Mouse (Mus musculus): ENCODE data around the gene 5730455P16Rik. TPM values are rescaled to one million over a fixed set of nuclear protein-coding genes. Genes with fewer than 3 reads are reported as not detected.

5730455P16Rik gene
- polyA plus RNA-seq, 1 experiment from 2014 or later = 28.9 TPM

GRCm38 (mm10) chr11:80313944-80314343 lies 63.9 kb downstream of the 5730455P16Rik start:
- H3K27ac ChIP-seq (ENCODE audit: low read depth, low read length) = peak overlapping the region; percentile 40; the same call in 1 of the 2 replicates
- no peak overlapping the region for H3K4me2 ChIP-seq (ENCODE audit: low read length)

GRCm38 (mm10) chr11:80313462-80313861 lies 64.4 kb downstream of the 5730455P16Rik start:
- no peak overlapping the region for H3K4me2 ChIP-seq (ENCODE audit: low read length)
- no peaks in the 10 kb centered on the region for H3K36me3 ChIP-seq (ENCODE audit: control insufficient read depth, insufficient read depth, low read length)
- DNase-seq (ENCODE audit: low spot score) = no peak
- 81% methylated on average over 1 of the region's 1 CpGs for WGBS
- peaks cover 57% of the 10 kb centered on the region for H3K4me1 ChIP-seq (ENCODE audit: control insufficient read depth, insufficient read depth, low read length)
- peak overlapping the region; percentile 91 for H3K27ac ChIP-seq (ENCODE audit: low read depth, low read length)
- H3K27me3 ChIP-seq (replicated peaks; ENCODE audit: control insufficient read depth, insufficient read depth, low read length) = no peaks in the 10 kb centered on the region
- no peak for ATAC-seq
- no peak overlapping the region for H3K4me3 ChIP-seq (ENCODE audit: low read depth, low read length)
- H3K9ac ChIP-seq (ENCODE audit: low read length) = no peak overlapping the region
- H3K9me3 ChIP-seq (replicated peaks; ENCODE audit: control insufficient read depth, low read length) = no peaks in the 10 kb centered on the region

More at GRCm38 (mm10) chr11:80313944-80314343, 63.9 kb downstream of the 5730455P16Rik start:
- no peak overlapping the region for H3K9ac ChIP-seq (ENCODE audit: low read length)
- no peak overlapping the region for H3K4me3 ChIP-seq (ENCODE audit: low read depth, low read length)
- DNase-seq (ENCODE audit: low spot score) = no peak
- no peaks in the 10 kb centered on the region for H3K36me3 ChIP-seq (ENCODE audit: control insufficient read depth, insufficient read depth, low read length)
- H3K4me1 ChIP-seq (ENCODE audit: control insufficient read depth, insufficient read depth, low read length) = peaks cover 58% of the 10 kb centered on the region
- H3K9me3 ChIP-seq (replicated peaks; ENCODE audit: control insufficient read depth, low read length) = no peaks in the 10 kb centered on the region
- ATAC-seq = no peak
- H3K27me3 ChIP-seq (replicated peaks; ENCODE audit: control insufficient read depth, insufficient read depth, low read length) = no peaks in the 10 kb centered on the region
- 70% methylated on average over 4 of the region's 4 CpGs for WGBS

DNA sequence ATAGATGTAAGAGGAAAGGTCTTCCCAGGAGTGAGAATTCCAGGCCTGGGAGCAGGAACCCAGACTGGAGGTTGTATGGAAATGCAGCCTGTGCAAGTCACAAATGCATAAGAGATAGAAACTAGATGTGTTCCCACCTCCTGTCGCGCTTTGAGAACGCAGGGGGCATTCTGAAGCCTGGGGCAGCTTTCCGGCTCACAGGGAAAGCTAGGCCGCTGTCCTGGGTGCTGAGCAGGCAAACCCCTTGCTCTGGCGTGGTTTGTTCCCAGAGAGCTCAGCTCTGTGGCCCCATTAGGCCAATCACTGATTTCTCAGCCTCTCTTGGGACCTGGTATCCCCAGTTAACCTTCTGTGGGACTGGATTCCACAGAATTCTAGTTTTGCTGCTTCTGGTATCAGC lies 65.3 kb downstream of the 5730455P16Rik start:
- peak overlapping the region; percentile 40 for H3K9ac ChIP-seq (ENCODE audit: low read length)
- peak overlapping the region; percentile 91 for H3K27ac ChIP-seq (ENCODE audit: low read depth, low read length)
- H3K4me1 ChIP-seq (ENCODE audit: control insufficient read depth, insufficient read depth, low read length) = peaks cover 51% of the 10 kb centered on the region
- no peaks in the 10 kb centered on the region for H3K9me3 ChIP-seq (replicated peaks; ENCODE audit: control insufficient read depth, low read length)
- H3K4me3 ChIP-seq (ENCODE audit: low read depth, low read length) = no peak overlapping the region
- DNase-seq (ENCODE audit: low spot score) (no peak), ATAC-seq (no peak)
- WGBS = 14% methylated on average over 6 of the region's 6 CpGs
- no peaks in the 10 kb centered on the region for H3K27me3 ChIP-seq (replicated peaks; ENCODE audit: control insufficient read depth, insufficient read depth, low read length)
- no peak overlapping the region for H3K4me2 ChIP-seq (ENCODE audit: low read length)
- H3K36me3 ChIP-seq (ENCODE audit: control insufficient read depth, insufficient read depth, low read length) = 0 out of 2 replicates have a peak, but pooled peaks cover 3% of the 10 kb centered on the region

DNA sequence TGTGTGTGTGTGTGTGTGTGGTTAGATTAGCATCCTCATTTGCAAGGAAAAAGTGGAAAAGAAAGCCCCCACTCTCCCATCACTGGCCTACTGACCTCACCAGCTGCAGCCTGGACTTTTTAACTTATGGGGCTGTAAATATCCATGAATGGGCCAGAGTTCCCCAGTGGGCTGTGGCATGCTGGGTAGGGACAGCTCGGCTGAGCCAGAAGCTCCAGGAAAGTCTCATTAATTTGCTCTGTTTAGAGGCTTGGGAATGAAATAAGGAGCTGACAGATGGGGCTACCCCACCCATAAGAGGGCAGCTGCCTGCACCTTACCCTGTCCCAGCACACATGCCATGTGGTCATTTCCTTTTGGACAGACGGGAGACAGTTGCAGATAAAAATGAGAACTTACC lies 65.8 kb downstream of the 5730455P16Rik start:
- Histone ChIP-seq H3K27ac (ENCODE audit: low read depth, low read length) (peak overlapping the region; percentile 91), H3K4me2 (ENCODE audit: low read length) (no peak overlapping the region), H3K36me3 (ENCODE audit: control insufficient read depth, insufficient read depth, low read length) (0 out of 2 replicates have a peak, but pooled peaks cover 3% of the 10 kb centered on the region), H3K27me3 (replicated peaks; ENCODE audit: control insufficient read depth, insufficient read depth, low read length) (no peaks in the 10 kb centered on the region), H3K4me3 (ENCODE audit: low read depth, low read length) (no peak overlapping the region), H3K9me3 (replicated peaks; ENCODE audit: control insufficient read depth, low read length) (no peaks in the 10 kb centered on the region), H3K4me1 (ENCODE audit: control insufficient read depth, insufficient read depth, low read length) (peaks cover 51% of the 10 kb centered on the region), H3K9ac (ENCODE audit: low read length) (peak overlapping the region; percentile 40; the same call in 1 of the 2 replicates)
- peak; percentile 53 for DNase-seq (ENCODE audit: low spot score)
- 0 out of 2 replicates have a peak, but pooled peaks have one; percentile 10 for ATAC-seq
- WGBS = 27% methylated on average over 2 of the region's 2 CpGs

DNA sequence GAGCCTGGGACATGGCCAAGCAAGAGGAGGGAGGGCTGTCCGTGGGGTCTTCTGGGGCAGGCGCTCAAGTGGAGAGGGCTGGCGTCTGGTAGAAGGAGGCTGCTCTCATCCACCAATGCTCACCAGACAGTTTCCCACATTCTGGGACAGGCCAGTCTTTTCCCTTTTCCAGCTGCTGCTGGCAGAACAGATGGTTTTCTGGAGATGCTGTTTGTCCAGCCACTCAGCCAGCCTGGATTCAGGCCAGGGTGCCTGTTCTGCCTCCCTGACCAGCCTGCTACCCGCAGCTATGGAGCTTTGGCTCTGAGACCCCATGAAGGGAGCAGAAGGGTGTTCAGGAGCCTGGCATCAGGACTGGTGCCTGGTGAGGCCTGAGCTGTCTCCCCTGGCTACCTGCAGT lies 66.6 kb downstream of the 5730455P16Rik start:
- Histone ChIP-seq H3K9ac (ENCODE audit: low read length) (peak overlapping the region; percentile 17; the same call in 1 of the 2 replicates), H3K27me3 (replicated peaks; ENCODE audit: control insufficient read depth, insufficient read depth, low read length) (no peaks in the 10 kb centered on the region), H3K4me3 (ENCODE audit: low read depth, low read length) (no peak overlapping the region), H3K9me3 (replicated peaks; ENCODE audit: control insufficient read depth, low read length) (no peaks in the 10 kb centered on the region), H3K4me1 (ENCODE audit: control insufficient read depth, insufficient read depth, low read length) (peaks cover 51% of the 10 kb centered on the region), H3K27ac (ENCODE audit: low read depth, low read length) (peak overlapping the region; percentile 91), H3K36me3 (ENCODE audit: control insufficient read depth, insufficient read depth, low read length) (0 out of 2 replicates have a peak, but pooled peaks cover 3% of the 10 kb centered on the region), H3K4me2 (ENCODE audit: low read length) (no peak overlapping the region)
- DNase-seq (ENCODE audit: low spot score) (peak; percentile 53), ATAC-seq (no peak)
- 37% methylated on average over 4 of the region's 4 CpGs for WGBS

Other genes with a start within 250 kb of the 5730455P16Rik start
- 24.3 and 24.9 TPM in 2 replicates for gene Tefm, start 235.9 kb downstream of the 5730455P16Rik start, polyA plus RNA-seq (2014; fragmentation: Nextera tagmentation; extraction: Ambion mirVana)
- 2.0 TPM in 2 replicates for gene Adap2, start 223.9 kb downstream of the 5730455P16Rik start, polyA plus RNA-seq (2014; fragmentation: Nextera tagmentation; extraction: Ambion mirVana)
- 2.4 and 2.6 TPM in 2 replicates for gene Rnf135, start 194.2 kb downstream of the 5730455P16Rik start, polyA plus RNA-seq (2014; fragmentation: Nextera tagmentation; extraction: Ambion mirVana)
- gene Rhot1, start 169.0 kb downstream of the 5730455P16Rik start, polyA plus RNA-seq (2014; fragmentation: Nextera tagmentation; extraction: Ambion mirVana) = 68.8 and 78.1 TPM in 2 replicates
- 10.9 and 11.8 TPM in 2 replicates for gene Rhbdl3, start 77.1 kb downstream of the 5730455P16Rik start, polyA plus RNA-seq (2014; fragmentation: Nextera tagmentation; extraction: Ambion mirVana)
- 302 and 305 TPM in 2 replicates for gene Zfp207, start 5.2 kb upstream of the 5730455P16Rik start, polyA plus RNA-seq (2014; fragmentation: Nextera tagmentation; extraction: Ambion mirVana)
- gene Psmd11, start 50.6 kb upstream of the 5730455P16Rik start, polyA plus RNA-seq (2014; fragmentation: Nextera tagmentation; extraction: Ambion mirVana) = 327 and 340 TPM in 2 replicates
- 85.8 and 91.8 TPM in 2 replicates for gene Cdk5r1, start 99.0 kb upstream of the 5730455P16Rik start, polyA plus RNA-seq (2014; fragmentation: Nextera tagmentation; extraction: Ambion mirVana)

Measured in forebrain, embryonic 14.5 days (tissue).